Mouse (Mus musculus) natural killer cell, adult 2 months (primary cell): ENCODE measurements around the gene Rilp.
"Not testable (repeated sequence)": the region's sequence is repeated elsewhere in the genome, so short reads cannot be mapped to it uniquely, and the experiment has no call there.

Source experiments
- DNase-seq, 2 experiments: peaks; one replicate each; pipeline ENCODE4 v3.0.0; 2022; ENCODE audit warnings: low spot score in 2 of 2

Gene Rilp

DNA sequence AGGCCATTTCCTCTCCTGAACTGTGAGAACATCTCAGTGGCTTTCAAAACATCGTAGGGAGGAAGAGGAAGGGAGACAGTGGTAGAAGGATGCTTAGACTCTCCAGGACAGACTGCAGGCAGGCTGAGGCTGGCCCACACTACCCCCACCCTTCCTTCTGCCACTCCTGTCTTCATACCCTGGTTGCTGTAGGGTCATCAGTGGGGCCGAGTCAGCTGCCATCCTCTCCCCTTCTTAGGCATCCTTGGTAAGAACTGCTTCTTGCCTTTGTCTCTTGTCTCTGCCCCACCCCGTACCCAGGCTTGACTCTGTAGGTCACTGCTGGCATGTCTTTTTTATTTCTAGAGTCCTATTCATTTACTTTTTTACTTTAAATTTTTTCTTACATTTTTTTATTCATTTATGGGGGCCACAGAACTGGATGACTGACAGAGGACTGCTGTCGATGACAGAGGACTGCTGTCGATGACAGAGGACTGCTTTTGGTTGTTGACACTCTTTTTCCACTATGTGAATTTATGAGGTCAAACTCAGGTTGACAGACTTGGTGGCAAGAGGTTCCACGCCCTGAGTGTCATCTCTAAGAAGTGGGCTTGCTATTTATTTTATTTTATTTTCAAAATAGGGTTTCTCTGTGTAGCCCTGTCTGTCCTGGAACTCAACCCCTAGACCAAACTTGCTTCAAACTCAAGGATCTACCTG is 23.6 kb downstream of the Rilp start:
- peak in 1 of 2 experiments; percentile 18 for DNase-seq

DNA sequence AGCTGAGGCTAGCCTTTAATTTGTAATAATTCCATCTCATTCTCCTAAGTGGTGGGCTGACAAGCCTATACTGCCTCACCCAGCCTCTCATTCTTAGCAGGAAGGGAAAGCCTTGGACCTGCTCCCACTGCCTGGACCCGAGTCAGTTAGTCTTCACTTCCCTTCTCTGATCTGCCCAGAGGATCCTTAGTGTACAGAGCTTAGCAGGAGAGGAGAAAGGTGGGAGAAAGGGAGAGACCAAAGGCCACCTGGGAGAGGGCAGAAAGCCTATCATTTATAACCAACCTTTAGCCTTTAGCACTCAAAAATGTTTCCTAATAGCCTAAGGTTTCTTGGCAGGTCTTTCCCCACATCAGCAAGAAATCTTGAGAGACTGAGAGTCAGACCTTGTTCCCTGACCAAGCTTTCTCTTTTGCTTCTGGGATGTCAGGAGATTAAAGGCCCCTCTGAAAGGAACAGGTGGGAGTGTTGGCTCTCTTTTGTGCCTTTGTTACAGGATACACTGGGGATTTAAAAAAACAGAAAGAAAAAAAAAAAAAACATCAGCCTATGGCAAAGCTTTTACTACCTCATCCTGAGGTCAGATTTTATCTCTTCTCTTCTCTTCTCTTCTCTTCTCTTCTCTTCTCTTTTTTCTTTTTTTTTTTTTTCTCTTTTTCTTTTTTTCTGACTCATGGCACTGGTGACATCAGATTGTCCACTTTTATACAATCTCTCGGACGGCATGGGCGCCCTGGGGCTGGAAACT is 24.6 kb downstream of the Rilp start:
- no peak for DNase-seq

DNA sequence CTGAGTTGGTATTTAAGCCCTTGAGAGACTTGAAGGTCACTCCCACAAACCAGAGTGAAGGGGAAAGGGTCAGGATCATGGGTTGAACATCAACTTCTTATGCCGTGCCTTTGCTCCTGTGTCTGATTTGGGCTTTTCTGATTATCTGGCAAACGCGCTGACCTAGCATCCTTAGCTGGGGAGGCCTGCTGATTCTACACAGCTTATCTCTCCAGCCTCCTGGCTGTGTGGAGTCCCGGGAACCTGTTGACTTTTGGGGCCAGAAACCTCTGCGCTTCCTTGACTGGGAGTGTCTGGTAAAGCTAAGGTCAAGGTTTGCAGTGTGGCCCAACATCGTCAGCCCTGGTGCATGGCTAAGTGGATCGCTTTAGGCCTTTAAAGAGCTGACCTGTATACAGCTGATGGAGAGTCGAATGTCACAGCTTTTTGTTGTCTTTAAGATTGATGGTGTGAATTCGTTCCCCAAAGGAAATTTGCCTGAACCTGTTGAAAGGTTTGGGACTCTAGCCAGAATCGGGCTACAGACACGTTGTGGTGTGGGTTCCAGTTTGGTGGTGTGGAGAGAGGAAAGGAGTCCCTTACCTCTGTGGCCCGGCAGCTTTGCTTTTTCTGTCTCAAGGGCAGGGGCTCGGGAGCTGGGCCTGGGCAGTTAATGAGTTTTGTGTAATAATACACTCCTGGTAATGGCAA is 25.4 kb downstream of the Rilp start:
- DNase-seq = no peak

DNA sequence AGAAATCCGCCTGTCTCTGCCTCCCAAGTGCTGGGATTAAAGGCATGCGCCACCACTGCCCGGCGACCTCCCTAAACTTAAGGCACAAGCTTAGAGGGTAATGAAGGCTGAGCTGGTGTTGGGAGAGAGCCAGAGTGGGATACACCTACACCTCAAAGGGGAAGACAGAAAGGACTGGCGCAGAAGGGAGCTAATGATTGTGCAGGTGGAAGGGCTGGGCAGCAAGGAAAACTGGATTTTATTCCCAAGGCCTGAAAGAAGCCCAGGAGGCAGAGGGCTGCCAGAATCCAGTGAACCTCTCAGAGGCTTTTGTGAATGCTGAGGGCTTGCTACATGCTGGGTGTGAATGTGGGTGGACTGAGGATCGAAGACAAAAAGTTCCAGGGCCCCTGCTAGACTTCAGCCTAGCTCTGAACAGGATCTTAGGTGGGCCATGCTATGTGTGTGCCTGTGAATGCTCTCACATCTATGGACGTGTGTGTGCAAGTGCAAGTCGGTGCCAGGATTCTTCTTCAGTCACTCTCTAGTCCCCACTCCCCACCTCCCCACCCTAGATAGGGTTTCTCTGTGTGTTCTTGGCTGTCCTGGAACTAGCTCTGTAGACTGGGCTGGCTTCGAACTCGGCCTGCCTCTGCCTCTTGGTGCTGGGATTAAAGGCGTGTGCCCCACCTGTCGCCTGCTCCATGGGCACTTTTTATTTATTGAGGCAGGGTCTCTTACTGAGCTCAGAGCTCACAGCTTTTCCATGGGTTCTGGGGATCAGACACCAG is 26.5 kb downstream of the Rilp start:
- no peak for DNase-seq

DNA sequence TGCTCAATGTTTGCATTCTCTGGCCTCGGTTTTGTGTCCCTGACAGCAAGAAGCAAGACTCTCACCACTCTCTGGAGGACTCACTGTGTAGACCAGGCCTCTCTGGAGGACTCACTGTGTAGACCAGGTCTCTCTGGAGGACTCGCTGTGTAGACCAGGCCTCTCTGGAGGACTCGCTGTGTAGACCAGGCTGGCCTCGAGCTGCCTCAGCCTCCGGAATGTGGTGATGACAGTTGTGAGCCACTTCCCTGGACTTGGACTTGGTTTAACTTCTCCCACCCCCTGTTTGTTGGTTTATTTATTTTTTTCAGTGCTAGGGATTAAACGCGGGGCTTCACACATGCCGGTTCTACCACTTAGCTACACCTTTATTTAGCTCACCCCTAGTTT is 27.1 kb downstream of the Rilp start:
- DNase-seq = no peak

DNA sequence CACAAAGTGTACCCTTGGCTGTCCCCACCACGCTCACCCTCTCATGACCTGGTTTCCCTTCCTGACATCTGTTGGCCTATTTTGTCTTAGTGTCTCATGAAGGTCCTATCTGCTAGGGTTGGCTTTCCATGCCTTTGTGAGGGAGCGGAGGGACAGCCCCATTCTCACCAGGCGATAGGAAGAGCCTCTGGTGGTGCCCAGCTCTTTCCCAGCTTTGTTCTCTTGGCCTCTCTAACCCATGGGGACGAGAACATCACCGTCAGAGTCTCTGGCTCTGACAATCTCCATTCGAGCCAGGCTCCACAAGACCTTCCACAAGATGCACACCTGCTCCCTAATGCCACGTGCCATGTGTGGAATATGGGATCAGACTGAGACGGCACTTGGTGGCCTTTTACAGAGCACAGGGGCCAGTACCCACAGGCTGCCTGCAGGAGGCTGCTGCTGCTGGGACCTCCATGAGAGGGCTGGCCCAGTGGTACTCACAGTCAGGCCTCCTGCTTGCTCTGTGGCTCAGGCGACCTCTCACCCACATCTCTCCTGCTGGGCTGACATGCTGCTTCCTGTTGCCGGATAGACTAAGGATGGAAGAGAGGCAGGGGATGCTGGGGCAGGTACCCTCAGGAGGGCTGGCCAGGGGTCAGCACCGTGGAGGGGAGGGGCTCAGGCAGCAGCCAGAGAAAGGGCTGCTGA is 27.7 kb downstream of the Rilp start:
- DNase-seq = peak; percentile 26 to 41

DNA sequence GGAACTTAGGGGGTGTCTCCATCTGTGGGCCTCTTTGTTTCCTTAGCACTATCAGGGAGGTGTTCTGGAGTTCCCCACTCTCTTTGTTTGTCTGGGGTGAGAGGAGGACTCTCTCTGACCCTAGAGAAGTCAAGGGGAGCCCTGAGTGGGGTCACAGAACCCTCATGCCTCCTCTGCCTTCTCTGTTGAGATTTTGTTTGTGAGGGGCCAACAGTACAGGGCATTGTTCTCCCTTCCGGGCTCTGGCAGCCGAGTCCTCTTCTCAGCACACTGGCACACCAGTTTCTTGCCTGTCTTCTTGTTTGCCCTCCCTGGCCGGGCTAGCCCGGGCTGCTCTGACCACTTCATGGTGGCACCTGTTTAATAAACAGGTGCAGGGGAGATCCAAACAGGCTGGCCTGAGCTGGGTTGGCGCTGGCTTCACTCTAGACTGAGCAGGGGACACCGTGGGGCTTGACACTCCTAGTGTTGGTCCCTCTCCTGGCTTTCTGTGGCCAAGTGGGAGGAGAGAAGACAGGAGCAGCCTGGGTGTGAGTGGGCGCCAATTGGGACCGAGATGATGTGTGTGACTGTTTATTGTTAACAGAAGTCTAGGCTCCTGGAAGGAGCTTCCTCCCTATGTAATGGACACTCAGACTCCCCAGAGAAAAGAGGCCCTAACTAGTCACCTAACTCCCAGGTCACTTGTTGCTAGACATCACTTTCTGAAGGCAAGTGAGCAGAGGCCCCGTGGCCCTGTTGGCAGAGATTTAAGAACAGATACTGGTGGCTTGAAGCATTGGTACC is 28.5 kb downstream of the Rilp start:
- DNase-seq = no peak

DNA sequence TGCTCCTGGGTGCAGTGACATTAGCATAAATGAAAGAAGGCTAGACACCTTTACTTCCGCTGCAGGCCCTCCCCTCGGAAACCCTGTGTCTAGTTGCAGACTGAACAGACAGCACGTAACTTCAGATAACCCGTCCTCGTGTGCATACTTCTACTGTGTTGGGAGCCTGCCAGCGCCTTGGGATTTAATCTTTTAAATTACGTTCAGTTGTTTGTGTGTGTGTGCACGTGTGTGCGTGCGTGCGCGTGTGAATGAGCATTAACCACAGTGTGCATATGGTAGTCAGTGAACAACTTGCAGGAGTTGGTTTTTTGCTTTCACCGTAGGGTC is 29.0 kb downstream of the Rilp start:
- peak; percentile 14 to 32 for DNase-seq

DNA sequence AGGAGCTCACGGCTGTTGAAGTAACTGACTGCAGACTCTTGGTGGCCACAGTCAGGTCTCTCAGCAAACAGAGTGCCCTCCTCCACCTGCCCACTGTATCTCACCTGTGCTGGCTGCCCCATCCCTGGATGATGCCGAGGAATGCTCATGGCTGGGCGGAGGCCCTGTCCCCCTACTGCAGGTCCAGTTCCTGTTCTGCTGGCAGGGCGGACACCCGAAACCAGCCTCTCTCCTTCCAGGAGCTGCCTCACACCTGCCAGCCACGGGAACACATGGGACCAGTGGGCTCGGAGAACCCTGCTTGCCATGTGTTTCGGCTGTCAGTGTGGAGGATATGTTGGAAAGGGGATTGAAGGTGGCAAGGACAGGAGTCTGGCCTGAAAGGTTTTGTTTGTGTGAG is 30.3 kb downstream of the Rilp start:
- no peak for DNase-seq

DNA sequence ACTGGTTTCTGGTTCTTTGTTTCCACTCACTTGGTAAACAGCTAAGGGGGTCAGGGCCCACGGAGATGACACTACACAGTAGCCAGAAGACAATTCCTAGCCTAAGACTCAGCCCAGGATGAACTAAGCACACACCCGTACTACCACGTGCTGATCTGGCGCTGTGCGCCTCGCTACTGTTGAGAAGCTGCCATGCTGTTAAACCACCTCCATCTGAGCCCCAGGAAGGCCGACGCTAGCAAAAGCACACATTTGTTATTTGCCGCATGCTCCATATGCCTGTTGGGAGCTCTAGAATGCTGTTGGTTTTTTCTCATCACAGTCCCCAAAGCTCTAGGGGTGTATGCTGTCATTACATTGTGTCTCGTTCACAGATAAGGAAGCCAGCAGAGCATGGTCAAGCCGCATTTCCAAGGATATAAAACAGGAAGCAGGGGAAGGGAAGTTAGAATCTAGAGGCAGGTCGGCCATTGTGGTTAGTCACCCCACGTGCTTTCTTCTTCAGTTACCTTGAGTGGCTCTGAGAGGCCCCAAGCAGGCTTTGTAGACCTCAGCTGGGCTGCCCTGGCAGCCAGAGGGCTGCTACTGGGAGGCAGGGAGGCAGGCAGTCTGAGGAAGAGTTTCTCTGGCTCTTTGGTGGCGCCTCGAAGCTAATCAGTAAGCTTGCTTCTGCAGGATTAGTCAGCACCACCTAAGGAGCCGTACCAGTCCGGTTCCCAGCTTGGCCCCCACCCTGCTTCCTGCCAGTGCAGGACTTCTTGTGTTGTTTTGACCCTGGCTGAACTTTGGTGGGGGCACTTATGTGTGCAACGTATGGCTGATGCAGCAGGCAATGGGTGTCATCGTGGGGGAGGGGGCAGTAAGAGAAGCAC is 31.1 kb downstream of the Rilp start:
- DNase-seq = peak in 1 of 2 experiments; percentile 7

DNA sequence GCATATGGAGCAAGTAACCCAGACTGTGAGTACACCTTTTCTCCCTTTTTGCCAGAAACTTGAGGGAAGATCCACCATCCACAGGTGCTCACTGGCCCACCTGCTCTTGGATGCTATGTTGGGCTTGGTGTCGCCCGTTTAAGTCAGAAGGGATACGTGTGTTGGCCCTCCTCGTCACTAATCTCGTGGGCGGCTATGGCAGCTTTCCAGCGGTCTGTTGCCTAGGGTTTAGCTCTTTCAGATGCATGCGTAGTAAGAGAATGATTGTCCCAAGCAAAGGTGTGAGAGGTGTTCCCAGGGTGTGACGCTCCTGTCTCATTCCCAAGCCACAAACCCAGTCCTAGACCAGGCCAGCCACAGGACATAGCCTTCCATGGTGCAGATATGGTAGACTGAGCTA is 34.8 kb downstream of the Rilp start:
- DNase-seq = no peak

DNA sequence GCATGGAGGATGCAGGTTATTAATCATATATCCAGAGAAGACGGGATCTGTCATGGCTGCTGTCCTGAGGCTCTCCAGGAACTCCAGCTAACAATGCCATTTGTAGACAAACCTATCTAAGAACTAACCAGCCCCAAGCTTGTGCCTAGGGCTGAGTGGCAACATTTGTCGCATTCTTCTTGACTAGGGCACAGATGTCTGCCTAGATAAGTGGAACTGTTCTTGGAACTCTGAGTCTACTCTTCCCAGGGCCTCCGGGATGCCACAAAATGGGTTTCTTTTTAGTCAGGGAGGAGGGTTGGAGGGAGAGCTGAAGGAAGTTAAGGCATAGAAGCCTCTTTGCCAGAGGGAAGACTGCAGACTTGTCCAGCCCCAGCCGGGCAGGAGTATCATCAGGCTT is 36.2 kb downstream of the Rilp start:
- DNase-seq = no peak

DNA sequence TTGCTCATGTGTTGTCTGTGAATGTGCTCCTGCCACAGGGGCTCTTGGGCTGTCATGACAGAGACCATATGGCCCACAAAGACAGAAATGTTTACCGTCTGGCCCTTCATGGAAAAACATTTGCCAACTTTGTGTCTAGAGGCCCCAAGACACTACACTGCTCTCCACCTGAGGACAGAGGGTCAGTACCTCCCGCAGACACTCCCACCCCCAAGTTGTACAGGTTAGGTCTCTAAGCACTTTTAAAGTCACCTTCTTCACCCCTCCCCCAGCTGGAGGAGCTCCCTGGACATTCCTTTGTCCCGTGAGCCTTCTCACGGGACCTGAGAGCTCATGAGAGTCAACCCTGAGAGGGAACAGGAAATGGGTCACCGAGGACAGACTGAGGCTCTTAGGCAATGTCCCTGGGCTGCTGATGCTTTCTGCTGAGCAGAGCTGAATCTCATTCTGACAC is 39.8 kb downstream of the Rilp start:
- no peak for DNase-seq

DNA sequence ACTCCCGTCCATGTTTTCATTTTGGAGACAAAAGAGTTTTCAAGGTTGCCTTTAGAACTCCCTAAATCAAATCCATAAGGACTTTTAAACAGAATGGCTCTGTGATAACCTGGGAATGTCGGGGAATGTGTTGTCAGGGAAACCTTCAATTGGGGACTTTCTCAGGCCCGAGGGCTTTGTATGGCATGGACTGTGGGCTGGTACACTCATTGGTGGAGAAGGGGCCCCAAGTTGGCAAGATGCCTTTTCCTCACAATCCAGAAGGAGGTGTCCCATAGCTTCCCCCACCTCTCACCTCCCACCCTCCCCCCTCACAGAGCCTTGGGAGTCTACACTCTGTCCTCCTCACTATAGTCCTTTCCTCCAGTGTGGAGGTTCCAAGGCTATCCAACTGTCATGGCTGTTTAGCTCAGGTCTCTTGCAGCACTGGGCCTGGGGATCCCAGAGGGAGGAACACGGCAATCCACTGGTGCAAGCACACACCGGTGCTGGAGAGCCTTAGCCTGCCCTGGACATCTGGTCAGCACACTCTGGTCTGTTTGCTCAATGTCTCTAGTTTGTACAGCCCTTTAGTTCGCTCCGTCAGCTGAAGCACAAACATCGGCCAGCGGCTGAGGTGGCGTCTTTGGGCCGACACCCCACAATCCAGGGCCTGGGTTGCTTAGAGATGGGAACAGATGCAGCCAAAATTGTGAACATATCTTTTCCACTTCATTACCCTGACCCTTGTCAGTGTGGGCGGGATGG is 40.5 kb downstream of the Rilp start:
- no peak for DNase-seq

DNA sequence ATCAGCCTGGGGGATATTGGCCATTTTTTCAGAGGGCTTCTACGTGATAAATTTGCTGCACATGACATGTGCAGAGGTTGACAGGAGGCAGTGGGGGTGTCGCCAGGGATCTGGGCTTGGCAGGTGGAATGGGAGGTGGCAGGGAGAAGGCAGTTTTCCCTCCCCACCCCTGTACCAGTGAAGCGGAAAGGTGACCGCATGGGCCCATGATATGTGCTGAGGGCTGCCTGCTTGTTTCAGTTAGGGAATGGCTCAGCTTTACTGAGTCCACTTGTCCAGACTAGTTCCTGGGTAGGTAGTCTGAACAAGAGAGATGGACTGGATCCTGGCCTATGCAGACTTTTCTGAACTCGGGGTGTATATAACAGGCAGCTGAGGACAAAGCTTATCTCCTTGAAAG is 41.4 kb downstream of the Rilp start:
- no peak for DNase-seq

DNA sequence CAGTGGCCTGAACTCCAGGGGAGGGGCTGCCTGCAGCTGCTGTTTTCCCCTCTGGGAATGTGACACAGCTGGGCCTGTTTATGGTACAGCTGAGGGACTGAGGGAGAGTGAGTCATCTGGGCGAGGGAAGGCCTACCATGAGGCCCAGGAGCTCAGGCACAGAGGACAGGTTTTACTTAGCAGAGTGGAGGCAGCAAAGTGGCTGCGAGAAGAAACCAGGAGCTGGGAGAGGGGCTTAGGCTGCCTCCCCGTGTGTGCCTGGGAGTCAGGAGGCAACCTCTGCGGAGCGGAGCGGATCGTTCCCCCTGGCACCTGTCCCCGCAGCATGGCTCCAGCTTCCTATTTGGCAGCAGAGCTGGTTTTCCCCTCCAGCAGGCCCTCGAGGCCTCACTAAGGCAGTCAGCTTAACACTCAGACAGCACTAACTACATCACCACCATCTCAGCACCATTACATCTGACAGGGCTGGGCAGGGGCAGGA is 42.1 kb downstream of the Rilp start:
- DNase-seq = no peak

DNA sequence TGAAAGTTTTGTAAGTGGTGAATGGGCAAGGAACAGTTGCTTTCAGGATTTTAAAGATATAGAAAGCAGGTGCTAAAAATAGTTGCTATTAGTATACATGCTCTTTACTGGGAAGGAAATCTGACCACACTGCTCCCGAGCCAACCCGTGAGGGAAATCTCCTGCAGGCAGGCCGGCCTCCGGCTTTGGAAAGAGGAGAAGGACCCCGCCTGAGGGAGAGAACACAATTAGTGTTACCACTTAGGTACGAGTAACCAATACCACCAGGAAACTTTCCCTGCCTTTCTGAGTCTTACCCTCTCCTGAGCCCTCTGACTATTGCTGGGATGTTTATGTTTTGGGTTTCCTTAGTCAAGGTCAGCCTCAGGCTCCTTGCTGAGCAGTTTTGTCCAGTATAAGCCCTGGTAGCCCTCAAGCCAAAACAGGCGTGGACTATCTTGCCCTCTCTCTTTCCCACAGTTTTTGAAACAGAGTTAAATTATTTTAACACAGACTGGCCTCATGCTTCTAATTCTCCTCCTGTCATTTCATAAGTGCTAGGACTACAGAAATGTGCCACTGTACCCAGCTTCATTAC is 43.1 kb downstream of the Rilp start:
- DNase-seq = no peak

DNA sequence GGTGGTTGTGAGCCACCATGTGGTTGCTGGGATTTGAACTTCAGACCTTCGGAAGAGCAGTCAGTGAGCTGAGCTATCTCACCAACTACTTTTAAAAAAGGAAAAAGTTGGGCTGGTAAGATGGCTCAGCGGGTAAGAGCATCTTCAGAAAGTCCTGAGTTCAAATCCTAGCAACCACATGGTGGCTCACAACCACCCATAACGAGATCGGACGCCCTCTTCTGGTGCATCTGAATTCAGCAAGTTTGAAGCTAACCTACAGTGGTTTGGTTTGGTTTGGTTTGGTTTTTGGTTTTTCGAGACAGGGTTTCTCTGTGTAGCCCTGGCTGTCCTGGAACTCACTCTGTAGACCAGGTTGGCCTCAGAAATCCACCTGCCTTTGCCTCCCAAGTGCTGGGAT is 46.1 kb downstream of the Rilp start:
- DNase-seq = not testable (repeated sequence)

DNA sequence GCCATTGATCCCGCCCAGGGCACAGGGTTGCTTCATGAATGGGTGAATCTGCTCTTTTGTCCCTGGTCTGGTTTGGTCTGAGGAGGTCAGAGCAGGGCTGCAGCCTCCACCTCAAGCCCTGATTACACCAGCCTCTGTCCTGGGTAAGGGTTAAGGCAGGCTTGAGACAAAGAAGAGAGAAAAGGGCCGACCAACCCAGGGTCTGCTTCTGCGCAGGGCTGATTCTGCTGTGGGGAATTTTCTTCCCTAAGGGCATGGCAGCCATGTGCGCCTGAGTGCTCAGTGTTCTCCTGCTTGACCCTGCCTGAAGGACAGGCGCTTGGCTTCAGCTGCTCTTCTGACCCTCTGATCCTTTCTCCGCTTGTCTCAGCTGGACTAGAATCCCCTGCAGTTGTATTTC is 47.2 kb downstream of the Rilp start:
- no peak for DNase-seq
